Mouse (Mus musculus) hindbrain, embryonic 15.5 days (tissue): ENCODE measurements around the gene Ube2u. TPM values are rescaled to one million over a fixed set of nuclear protein-coding genes. Genes with fewer than 3 reads are reported as not detected.
A peak's percentile ranks its signal among the peaks of the same experiment; 100 is the strongest.

Source experiments
- ATAC-seq: fragments of 200-750 bp; cut with Nextera tagmentation; 2 replicates; pipeline ENCODE4 v1.8.0; 2017; ENCODE audit warnings: low read depth, moderate number of reproducible peaks, moderate TSS enrichment; ENCODE audit not compliant: low FRiP score
- H3K27ac ChIP-seq: fragments of 300-500 bp; sonication (generic); replicated peaks from 2 replicates; pipeline ENCODE4 v1.5.1; 2015; ENCODE audit warnings: mild to moderate bottlenecking, inconsistent platforms
- H3K27me3 ChIP-seq: fragments of 300-500 bp; sonication (generic); 2 replicates; pipeline ENCODE4 v1.6.1; 2015; ENCODE audit warnings: control low read depth, inconsistent platforms
- H3K36me3 ChIP-seq: fragments of 300-500 bp; sonication (generic); 2 replicates; pipeline ENCODE4 v1.6.1; 2015; ENCODE audit warnings: control low read depth, inconsistent platforms
- H3K4me1 ChIP-seq: fragments of 300-500 bp; sonication (generic); replicated peaks from 2 replicates; pipeline ENCODE4 v1.6.1; 2015; ENCODE audit warnings: control low read depth, inconsistent platforms
- H3K4me2 ChIP-seq: fragments of 300-500 bp; sonication (generic); 2 replicates; pipeline ENCODE4 v1.6.1; 2015; ENCODE audit warnings: moderate library complexity, mild to moderate bottlenecking, inconsistent platforms
- H3K4me3 ChIP-seq: fragments of 300-500 bp; sonication (generic); 2 replicates; pipeline ENCODE4 v1.5.1; 2015; ENCODE audit warnings: mild to moderate bottlenecking, inconsistent platforms
- H3K9ac ChIP-seq: fragments of 300-500 bp; sonication (generic); 2 replicates; pipeline ENCODE4 v1.6.1; 2015; ENCODE audit warnings: inconsistent platforms
- H3K9me3 ChIP-seq: fragments of 300-500 bp; sonication (generic); 2 replicates; pipeline ENCODE4 v1.6.1; 2016; ENCODE audit warnings: control low read depth, inconsistent platforms
- WGBS: fragments of 180-500 bp; shearing (Covaris S2); methylation state at CpG from one replicate; pipeline ENCODE4 v1.1.7; 2015; 5-methylcytosine and 5-hydroxymethylcytosine counted together
- polyA plus RNA-seq: library from polyadenylated mRNA; unstranded; fragments of >200 nt; fragmentation: Nextera tagmentation; extraction: Ambion mirVana; gene quantifications from 2 replicates; pipeline ENCODE4 v1.2.1, GENCODE M21; 2015

Ube2u gene
- polyA plus RNA-seq, 1 experiment from 2014 or later, result 0.64 TPM

DNA sequence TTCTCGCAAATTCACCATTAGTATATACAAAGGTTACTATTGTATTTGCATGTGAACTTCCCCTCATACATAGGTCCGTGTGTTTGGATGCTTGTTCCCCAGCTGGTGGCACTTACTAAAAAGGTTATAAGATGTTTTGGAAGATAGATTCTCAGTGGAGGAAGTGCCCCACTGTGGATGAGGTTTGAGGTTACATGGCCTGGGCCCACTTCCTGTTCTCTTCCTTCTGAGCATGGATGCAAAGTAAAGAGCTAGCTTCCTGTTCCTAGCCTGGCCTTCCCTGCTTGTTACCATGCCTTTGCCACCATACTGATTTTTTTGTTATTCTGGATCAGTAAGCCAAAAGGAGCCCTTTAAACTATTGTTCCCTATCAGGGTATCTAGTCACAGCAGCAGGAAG lies 24.7 kb downstream of the Ube2u start:
- no peak overlapping the region for H3K9ac ChIP-seq
- no peak for ATAC-seq
- no peaks in the 10 kb centered on the region for H3K36me3 ChIP-seq
- no peak overlapping the region for H3K4me3 ChIP-seq
- H3K4me2 ChIP-seq, result no peak overlapping the region
- no peaks in the 10 kb centered on the region for H3K4me1 ChIP-seq
- H3K9me3 ChIP-seq, result no peaks in the 10 kb centered on the region
- H3K27ac ChIP-seq, result no peak overlapping the region
- 82% methylated on average over 2 of the region's 2 CpGs for WGBS
- H3K27me3 ChIP-seq, result no peaks in the 10 kb centered on the region

GRCm38 (mm10) chr4:100517646-100518045 lies 39.0 kb downstream of the Ube2u start:
- Histone ChIP-seq H3K27me3 (no peaks in the 10 kb centered on the region), H3K4me2 (no peak overlapping the region), H3K27ac (no peak overlapping the region), H3K4me1 (no peaks in the 10 kb centered on the region), H3K9me3 (no peaks in the 10 kb centered on the region), H3K36me3 (no peaks in the 10 kb centered on the region), H3K4me3 (no peak overlapping the region), H3K9ac (no peak overlapping the region)
- WGBS, result 84% methylated on average over 2 of the region's 2 CpGs
- no peak for ATAC-seq

DNA sequence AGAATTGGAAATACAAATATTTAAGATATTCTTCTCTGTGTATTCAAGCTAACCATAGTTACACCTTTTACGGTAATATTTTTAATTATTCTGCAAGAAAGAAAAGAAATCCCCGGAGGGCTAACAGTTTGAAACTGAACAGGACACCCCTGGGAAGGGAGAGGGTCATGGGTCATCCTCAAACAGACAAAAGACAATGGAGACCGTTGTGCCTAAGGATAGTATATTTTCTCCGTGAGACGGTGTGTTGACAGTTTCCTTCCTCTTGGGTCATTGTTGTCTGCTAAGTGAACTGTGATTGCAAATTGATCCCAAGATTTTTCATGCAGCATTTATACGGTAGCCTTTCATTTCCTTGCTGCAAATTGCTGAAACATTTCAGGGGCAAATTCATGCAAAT lies 43.9 kb downstream of the Ube2u start:
- Histone ChIP-seq H3K9ac (no peak overlapping the region), H3K9me3 (no peaks in the 10 kb centered on the region), H3K36me3 (no peaks in the 10 kb centered on the region), H3K27ac (no peak overlapping the region), H3K27me3 (peaks cover 6% of the 10 kb centered on the region; the same call in 1 of the 2 replicates), H3K4me3 (no peak overlapping the region), H3K4me2 (no peak overlapping the region), H3K4me1 (peaks cover 9% of the 10 kb centered on the region)
- ATAC-seq, result no peak
- WGBS, result 7% methylated on average over 6 of the region's 6 CpGs

GRCm38 (mm10) chr4:100524741-100525140 lies 46.1 kb downstream of the Ube2u start:
- no peak overlapping the region for H3K27ac ChIP-seq
- H3K4me2 ChIP-seq, result no peak overlapping the region
- peaks cover 14% of the 10 kb centered on the region for H3K4me1 ChIP-seq
- no peak overlapping the region for H3K4me3 ChIP-seq
- H3K9ac ChIP-seq, result no peak overlapping the region
- WGBS, result 56% methylated on average over 4 of the region's 4 CpGs
- no peaks in the 10 kb centered on the region for H3K36me3 ChIP-seq
- H3K27me3 ChIP-seq, result peaks cover 21% of the 10 kb centered on the region
- ATAC-seq, result no peak
- no peaks in the 10 kb centered on the region for H3K9me3 ChIP-seq

- ATAC-seq, result no peak
- Histone ChIP-seq H3K27me3 (peaks cover 21% of the 10 kb centered on the region), H3K4me1 (peaks cover 14% of the 10 kb centered on the region), H3K9me3 (no peaks in the 10 kb centered on the region), H3K4me2 (no peak overlapping the region), H3K27ac (no peak overlapping the region), H3K9ac (no peak overlapping the region), H3K4me3 (no peak overlapping the region), H3K36me3 (no peaks in the 10 kb centered on the region)
- WGBS, result 50% methylated on average over 6 of the region's 6 CpGs
These were observed 47.6 kb downstream of the Ube2u start for GRCm38 (mm10) chr4:100526296-100526695.

- peak overlapping the region; percentile 15; the same call in 1 of the 2 replicates for H3K4me3 ChIP-seq
- H3K27me3 ChIP-seq, result peaks cover 21% of the 10 kb centered on the region
- no peak overlapping the region for H3K27ac ChIP-seq
- no peaks in the 10 kb centered on the region for H3K9me3 ChIP-seq
- WGBS, result 29% methylated on average over 3 of the region's 3 CpGs
- no peak overlapping the region for H3K9ac ChIP-seq
- H3K36me3 ChIP-seq, result no peaks in the 10 kb centered on the region
- peak overlapping the region; percentile 46 for H3K4me2 ChIP-seq
- no peak for ATAC-seq
- H3K4me1 ChIP-seq, result peaks cover 14% of the 10 kb centered on the region
These were observed 48.4 kb downstream of the Ube2u start for GRCm38 (mm10) chr4:100527086-100527485.

DNA sequence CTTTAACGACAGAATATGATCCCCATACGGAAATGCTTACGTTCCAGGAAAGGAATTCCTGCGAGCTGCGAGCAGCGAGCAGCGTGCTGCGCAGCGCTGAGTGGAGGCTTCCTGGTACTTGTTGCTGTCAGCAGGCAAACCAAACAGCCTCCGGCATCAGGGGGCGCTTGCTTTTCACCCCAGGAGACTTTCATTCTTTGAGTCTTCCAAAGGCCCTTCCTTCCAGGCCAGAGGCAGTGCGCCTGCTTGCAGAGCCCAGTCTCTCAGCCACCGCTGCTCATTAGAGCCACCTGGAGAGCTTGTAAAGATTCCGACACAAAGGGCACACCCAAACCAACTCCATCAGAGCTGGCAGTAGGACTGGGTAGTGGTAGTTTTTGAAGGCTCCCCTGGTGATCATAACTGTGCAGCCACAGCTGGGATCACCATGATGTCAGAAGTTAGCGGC lies 48.9 kb downstream of the Ube2u start:
- Histone ChIP-seq H3K27ac (no peak overlapping the region), H3K9ac (no peak overlapping the region), H3K27me3 (peaks cover 21% of the 10 kb centered on the region), H3K4me3 (peak overlapping the region; percentile 15), H3K9me3 (no peaks in the 10 kb centered on the region), H3K4me2 (peak overlapping the region; percentile 46), H3K4me1 (peaks cover 14% of the 10 kb centered on the region), H3K36me3 (no peaks in the 10 kb centered on the region)
- whole genome bisulfite sequencing, result 7% methylated on average over 15 of the region's 15 CpGs
- no peak for ATAC-seq

DNA sequence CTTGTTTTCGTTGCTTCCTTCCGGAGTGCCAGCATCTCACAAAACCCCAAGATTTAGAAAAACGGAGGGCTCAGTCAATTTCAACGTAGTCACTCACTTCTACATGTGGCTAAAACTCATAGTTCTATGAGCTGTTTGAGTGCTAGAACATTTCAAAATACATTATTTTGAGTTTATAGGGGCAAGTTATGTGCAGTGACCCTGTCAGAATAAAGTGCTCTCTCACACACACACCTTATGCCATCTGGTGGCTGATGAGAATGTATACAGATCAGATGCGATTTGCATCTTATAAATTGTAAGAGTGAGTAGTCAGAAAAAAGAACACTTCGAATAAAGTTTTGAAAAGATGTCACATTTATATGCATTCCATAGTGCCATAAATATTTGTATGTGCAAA lies 55.0 kb downstream of the Ube2u start:
- no peaks in the 10 kb centered on the region for H3K36me3 ChIP-seq
- no peak overlapping the region for H3K9ac ChIP-seq
- H3K27me3 ChIP-seq, result 0 out of 2 replicates have a peak, but pooled peaks cover 6% of the 10 kb centered on the region
- no peak overlapping the region for H3K4me2 ChIP-seq
- H3K9me3 ChIP-seq, result no peaks in the 10 kb centered on the region
- no peak overlapping the region for H3K4me3 ChIP-seq
- H3K4me1 ChIP-seq, result no peaks in the 10 kb centered on the region
- no peak for ATAC-seq
- H3K27ac ChIP-seq, result no peak overlapping the region
- 75% methylated on average over 6 of the region's 6 CpGs for WGBS

GRCm38 (mm10) chr4:100534946-100535345 lies 56.3 kb downstream of the Ube2u start:
- Histone ChIP-seq H3K4me2 (no peak overlapping the region), H3K27me3 (no peaks in the 10 kb centered on the region), H3K4me1 (no peaks in the 10 kb centered on the region), H3K36me3 (no peaks in the 10 kb centered on the region), H3K4me3 (no peak overlapping the region), H3K27ac (no peak overlapping the region), H3K9me3 (no peaks in the 10 kb centered on the region), H3K9ac (no peak overlapping the region)
- WGBS, result 33% methylated on average over 3 of the region's 3 CpGs
- no peak for ATAC-seq

- Histone ChIP-seq H3K4me1 (no peaks in the 10 kb centered on the region), H3K27me3 (no peaks in the 10 kb centered on the region), H3K4me2 (no peak overlapping the region), H3K9me3 (no peaks in the 10 kb centered on the region), H3K36me3 (no peaks in the 10 kb centered on the region), H3K9ac (no peak overlapping the region), H3K27ac (no peak overlapping the region), H3K4me3 (no peak overlapping the region)
- WGBS, result 10% methylated on average over 3 of the region's 3 CpGs
- ATAC-seq, result no peak
These were observed 59.2 kb downstream of the Ube2u start for GRCm38 (mm10) chr4:100537898-100538297.

DNA sequence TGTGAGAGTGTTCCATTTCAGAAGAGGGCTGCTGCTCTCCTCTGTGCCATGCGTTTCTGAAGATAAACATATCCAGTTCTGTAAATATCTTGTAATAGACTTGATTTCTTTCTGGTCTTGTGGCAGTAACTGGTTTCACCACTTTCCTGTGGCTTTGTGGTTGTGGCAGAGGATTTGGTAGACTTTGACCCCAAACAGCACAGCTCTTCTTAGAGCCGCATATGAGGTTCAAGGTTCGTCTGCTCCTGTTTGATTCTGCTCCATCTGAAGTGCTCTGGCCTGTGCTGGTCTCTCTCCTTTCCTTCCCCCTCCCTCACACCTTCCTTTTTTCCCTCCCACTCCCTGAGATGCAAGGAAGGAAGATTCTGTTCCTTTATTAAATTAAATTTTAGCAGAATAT lies 60.8 kb downstream of the Ube2u start:
- H3K4me3 ChIP-seq, result no peak overlapping the region
- no peak for ATAC-seq
- H3K9ac ChIP-seq, result no peak overlapping the region
- H3K27me3 ChIP-seq, result no peaks in the 10 kb centered on the region
- no peaks in the 10 kb centered on the region for H3K9me3 ChIP-seq
- WGBS, result 88% methylated on average over 3 of the region's 3 CpGs
- H3K36me3 ChIP-seq, result no peaks in the 10 kb centered on the region
- no peak overlapping the region for H3K4me2 ChIP-seq
- no peak overlapping the region for H3K27ac ChIP-seq
- H3K4me1 ChIP-seq, result no peaks in the 10 kb centered on the region

GRCm38 (mm10) chr4:100547905-100548304 lies 69.3 kb downstream of the Ube2u start:
- Histone ChIP-seq H3K9me3 (no peaks in the 10 kb centered on the region), H3K36me3 (no peaks in the 10 kb centered on the region), H3K27me3 (no peaks in the 10 kb centered on the region), H3K27ac (no peak overlapping the region), H3K4me3 (no peak overlapping the region), H3K9ac (no peak overlapping the region), H3K4me2 (no peak overlapping the region), H3K4me1 (no peaks in the 10 kb centered on the region)
- WGBS, result 66% methylated on average over 4 of the region's 4 CpGs
- no peak for ATAC-seq

GRCm38 (mm10) chr4:100553296-100553695 lies 74.6 kb downstream of the Ube2u start:
- H3K27ac ChIP-seq, result no peak overlapping the region
- WGBS, result 92% methylated on average over 2 of the region's 2 CpGs
- no peak overlapping the region for H3K4me2 ChIP-seq
- no peak overlapping the region for H3K9ac ChIP-seq
- no peak for ATAC-seq
- H3K9me3 ChIP-seq, result no peaks in the 10 kb centered on the region
- H3K4me1 ChIP-seq, result no peaks in the 10 kb centered on the region
- H3K36me3 ChIP-seq, result no peaks in the 10 kb centered on the region
- H3K27me3 ChIP-seq, result no peaks in the 10 kb centered on the region
- no peak overlapping the region for H3K4me3 ChIP-seq
